Mouse (Mus musculus): ENCODE results near the gene Cd28. TPM values are rescaled to one million over a fixed set of nuclear protein-coding genes. Genes with fewer than 3 reads are reported as not detected.

Gene Cd28
- polyA plus RNA-seq, 1 experiment: 0.02 TPM

DNA sequence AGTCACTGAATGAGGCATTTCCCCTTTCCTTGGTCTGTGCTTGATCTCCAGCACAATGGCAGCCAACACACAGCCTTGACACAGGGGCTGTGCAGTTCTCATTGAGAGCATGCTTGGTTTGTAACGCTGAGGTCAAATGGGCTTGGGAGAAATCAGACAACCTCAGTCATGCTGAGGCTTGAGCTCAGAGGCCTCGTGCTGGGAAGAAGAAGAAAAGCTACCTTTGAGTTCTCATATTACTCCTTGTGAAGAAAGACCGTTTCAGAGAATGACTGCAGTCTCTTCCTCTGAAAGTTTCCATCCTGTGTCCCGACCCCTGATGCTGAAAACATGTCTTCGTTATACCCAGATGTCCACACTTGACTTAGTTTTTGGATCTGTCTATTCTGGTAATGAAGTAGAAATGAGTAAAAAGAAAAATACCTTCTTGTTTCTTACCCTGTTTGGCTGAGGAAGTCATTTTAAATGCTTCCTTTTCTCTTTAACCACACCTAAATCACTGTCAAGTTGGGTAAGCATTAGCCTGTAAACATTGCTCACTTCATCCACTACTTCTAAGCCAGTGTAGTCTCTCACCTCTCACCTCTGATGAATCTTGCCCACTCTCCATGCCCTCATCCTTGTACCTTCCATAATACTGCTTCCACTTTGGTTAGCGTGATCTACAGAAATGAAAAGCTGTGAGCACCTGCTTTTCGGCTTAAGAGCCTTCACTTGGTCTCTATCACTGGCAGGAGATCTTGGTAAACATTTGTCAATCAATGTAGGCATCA, 43.1 kb downstream of the Cd28 start:
- no peak overlapping the region for H3K4me3 ChIP-seq (ENCODE audit: control insufficient read depth, low read depth, low read length)
- H3K27me3 ChIP-seq (ENCODE audit: control insufficient read depth, insufficient read depth, low read length): no peaks in the 10 kb centered on the region
- no peak for TF ChIP-seq POLR2A (IDR thresholded peaks at IDR 0.05; ENCODE audit: control insufficient read depth, low read depth, low read length)
- no peak for TF ChIP-seq CTCF (IDR thresholded peaks at IDR 0.05; ENCODE audit: control insufficient read depth, insufficient read depth, insufficient replicate concordance, low read depth, low read length)
- H3K27ac ChIP-seq (ENCODE audit: control insufficient read depth, insufficient read depth, low read depth, low read length): no peak overlapping the region
- H3K36me3 ChIP-seq (ENCODE audit: control insufficient read depth, insufficient read depth, low read length): no peaks in the 10 kb centered on the region
- no peaks in the 10 kb centered on the region; the same call in 1 of the 2 replicates for H3K4me1 ChIP-seq (ENCODE audit: control insufficient read depth, insufficient read depth, low read length)

DNA sequence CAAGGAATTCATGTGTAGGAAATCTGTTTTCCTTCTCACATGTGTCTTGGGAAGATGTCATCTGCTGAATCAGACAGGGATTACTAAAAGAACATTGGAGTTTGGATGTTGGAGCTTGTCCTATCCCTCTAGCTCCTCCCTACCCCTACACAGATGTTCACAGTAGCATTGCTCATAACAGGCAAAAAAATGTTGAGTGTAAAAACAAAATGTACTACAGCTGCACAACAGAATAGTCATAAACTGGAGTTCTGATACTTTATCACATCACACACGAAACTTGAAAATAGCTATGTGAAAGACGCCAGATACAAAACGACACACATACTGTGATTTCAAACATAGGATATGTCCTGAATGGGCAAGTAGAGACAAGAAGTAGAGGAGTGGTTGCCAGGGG, 43.9 kb downstream of the Cd28 start:
- Histone ChIP-seq H3K4me1 (ENCODE audit: control insufficient read depth, insufficient read depth, low read length) (no peaks in the 10 kb centered on the region; the same call in 1 of the 2 replicates), H3K4me3 (ENCODE audit: control insufficient read depth, low read depth, low read length) (no peak overlapping the region), H3K27me3 (ENCODE audit: control insufficient read depth, insufficient read depth, low read length) (no peaks in the 10 kb centered on the region), H3K36me3 (ENCODE audit: control insufficient read depth, insufficient read depth, low read length) (no peaks in the 10 kb centered on the region), H3K27ac (ENCODE audit: control insufficient read depth, insufficient read depth, low read depth, low read length) (no peak overlapping the region)
- no peak for TF ChIP-seq POLR2A (IDR thresholded peaks at IDR 0.05; ENCODE audit: control insufficient read depth, low read depth, low read length)
- no peak for TF ChIP-seq CTCF (IDR thresholded peaks at IDR 0.05; ENCODE audit: control insufficient read depth, insufficient read depth, insufficient replicate concordance, low read depth, low read length)

DNA sequence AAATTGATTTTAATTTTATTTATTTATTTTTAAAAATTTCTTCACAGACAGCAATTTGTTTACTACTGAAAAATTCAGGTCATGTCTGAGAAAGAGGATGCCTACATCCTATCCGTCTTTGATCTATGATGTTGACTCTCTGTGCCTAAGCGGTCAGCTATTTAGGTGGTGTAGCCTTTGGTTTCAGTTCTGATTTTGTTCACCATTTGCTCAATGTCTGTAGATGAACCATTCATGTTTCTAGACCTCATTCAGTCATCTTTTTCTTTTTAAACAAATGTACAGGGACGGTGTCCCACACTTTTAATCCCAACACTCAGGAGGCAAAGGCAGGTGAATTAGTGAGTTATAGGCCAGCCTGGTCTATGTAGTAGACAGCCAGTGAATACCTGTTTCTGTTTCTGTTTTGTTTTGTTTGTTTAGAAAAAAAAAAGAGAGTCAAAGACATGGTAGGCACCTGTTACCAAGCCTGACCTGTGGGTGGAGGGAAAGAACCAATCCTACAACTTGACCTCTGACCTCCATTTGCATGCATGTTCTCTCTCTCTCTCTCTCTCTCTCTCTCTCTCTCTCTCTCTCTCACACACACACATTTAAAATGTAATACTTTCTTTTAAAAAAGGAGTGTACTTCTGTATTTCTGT, 45.0 kb downstream of the Cd28 start:
- Histone ChIP-seq H3K27me3 (ENCODE audit: control insufficient read depth, insufficient read depth, low read length) (no peaks in the 10 kb centered on the region), H3K4me3 (ENCODE audit: control insufficient read depth, low read depth, low read length) (no peak overlapping the region), H3K4me1 (ENCODE audit: control insufficient read depth, insufficient read depth, low read length) (no peaks in the 10 kb centered on the region; the same call in 1 of the 2 replicates), H3K36me3 (ENCODE audit: control insufficient read depth, insufficient read depth, low read length) (no peaks in the 10 kb centered on the region), H3K27ac (ENCODE audit: control insufficient read depth, insufficient read depth, low read depth, low read length) (no peak overlapping the region)
- no peak for TF ChIP-seq POLR2A (IDR thresholded peaks at IDR 0.05; ENCODE audit: control insufficient read depth, low read depth, low read length)
- TF ChIP-seq CTCF (IDR thresholded peaks at IDR 0.05; ENCODE audit: control insufficient read depth, insufficient read depth, insufficient replicate concordance, low read depth, low read length): no peak

- Histone ChIP-seq H3K4me1 (ENCODE audit: control insufficient read depth, insufficient read depth, low read length) (no peaks in the 10 kb centered on the region; the same call in 1 of the 2 replicates), H3K27ac (ENCODE audit: control insufficient read depth, insufficient read depth, low read depth, low read length) (no peak overlapping the region), H3K36me3 (ENCODE audit: control insufficient read depth, insufficient read depth, low read length) (no peaks in the 10 kb centered on the region), H3K4me3 (ENCODE audit: control insufficient read depth, low read depth, low read length) (no peak overlapping the region), H3K27me3 (ENCODE audit: control insufficient read depth, insufficient read depth, low read length) (no peaks in the 10 kb centered on the region)
- no peak for TF ChIP-seq POLR2A (IDR thresholded peaks at IDR 0.05; ENCODE audit: control insufficient read depth, low read depth, low read length)
- no peak for TF ChIP-seq CTCF (IDR thresholded peaks at IDR 0.05; ENCODE audit: control insufficient read depth, insufficient read depth, insufficient replicate concordance, low read depth, low read length)
Measured at GRCm38 (mm10) chr1:60762451-60762850, 45.9 kb downstream of the Cd28 start.

DNA sequence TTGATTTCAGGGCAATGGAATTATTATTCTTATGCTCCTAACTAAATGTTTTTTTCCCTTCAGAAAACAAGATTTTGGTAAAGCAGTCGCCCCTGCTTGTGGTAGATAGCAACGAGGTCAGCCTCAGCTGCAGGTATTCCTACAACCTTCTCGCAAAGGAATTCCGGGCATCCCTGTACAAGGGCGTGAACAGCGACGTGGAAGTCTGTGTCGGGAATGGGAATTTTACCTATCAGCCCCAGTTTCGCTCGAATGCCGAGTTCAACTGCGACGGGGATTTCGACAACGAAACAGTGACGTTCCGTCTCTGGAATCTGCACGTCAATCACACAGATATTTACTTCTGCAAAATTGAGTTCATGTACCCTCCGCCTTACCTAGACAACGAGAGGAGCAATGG, 46.3 kb downstream of the Cd28 start:
- Histone ChIP-seq H3K27me3 (ENCODE audit: control insufficient read depth, insufficient read depth, low read length) (no peaks in the 10 kb centered on the region), H3K36me3 (ENCODE audit: control insufficient read depth, insufficient read depth, low read length) (no peaks in the 10 kb centered on the region), H3K27ac (ENCODE audit: control insufficient read depth, insufficient read depth, low read depth, low read length) (no peak overlapping the region), H3K4me3 (ENCODE audit: control insufficient read depth, low read depth, low read length) (no peak overlapping the region), H3K4me1 (ENCODE audit: control insufficient read depth, insufficient read depth, low read length) (no peaks in the 10 kb centered on the region; the same call in 1 of the 2 replicates)
- TF ChIP-seq POLR2A (IDR thresholded peaks at IDR 0.05; ENCODE audit: control insufficient read depth, low read depth, low read length) (no peak), CTCF (IDR thresholded peaks at IDR 0.05; ENCODE audit: control insufficient read depth, insufficient read depth, insufficient replicate concordance, low read depth, low read length) (no peak)

- no peak for TF ChIP-seq POLR2A (IDR thresholded peaks at IDR 0.05; ENCODE audit: control insufficient read depth, low read depth, low read length)
- no peak for TF ChIP-seq CTCF (IDR thresholded peaks at IDR 0.05; ENCODE audit: control insufficient read depth, insufficient read depth, insufficient replicate concordance, low read depth, low read length)
- no peak overlapping the region for H3K4me3 ChIP-seq (ENCODE audit: control insufficient read depth, low read depth, low read length)
- H3K4me1 ChIP-seq (ENCODE audit: control insufficient read depth, insufficient read depth, low read length): no peaks in the 10 kb centered on the region
- no peaks in the 10 kb centered on the region for H3K36me3 ChIP-seq (ENCODE audit: control insufficient read depth, insufficient read depth, low read length)
- no peak overlapping the region for H3K27ac ChIP-seq (ENCODE audit: control insufficient read depth, insufficient read depth, low read depth, low read length)
- no peaks in the 10 kb centered on the region for H3K27me3 ChIP-seq (ENCODE audit: control insufficient read depth, insufficient read depth, low read length)
Measured at GRCm38 (mm10) chr1:60771771-60772170, 55.2 kb downstream of the Cd28 start.

DNA sequence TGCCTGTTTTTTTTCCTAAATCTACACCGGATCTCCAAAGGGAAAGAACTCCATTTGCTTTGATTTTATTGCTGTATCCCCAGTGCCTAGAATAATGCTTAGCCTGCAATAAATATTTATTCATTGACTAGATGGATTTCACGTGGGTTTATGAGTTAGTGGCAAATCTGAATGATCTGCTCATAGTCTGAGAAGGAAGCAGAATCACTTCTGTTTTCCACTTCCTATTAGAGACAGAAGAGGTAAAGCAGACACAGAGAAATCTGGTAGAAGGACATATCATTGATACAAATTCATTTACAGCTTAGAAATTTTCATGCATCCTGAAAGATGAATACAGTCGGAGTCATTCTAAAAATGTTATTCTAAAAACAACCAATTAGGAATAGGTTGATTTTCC, 56.6 kb downstream of the Cd28 start:
- TF ChIP-seq CTCF (IDR thresholded peaks at IDR 0.05; ENCODE audit: control insufficient read depth, insufficient read depth, insufficient replicate concordance, low read depth, low read length) (no peak), POLR2A (IDR thresholded peaks at IDR 0.05; ENCODE audit: control insufficient read depth, low read depth, low read length) (no peak)

More for the DNA sequence above, 56.6 kb downstream of the Cd28 start:
- Histone ChIP-seq H3K4me1 (ENCODE audit: control insufficient read depth, insufficient read depth, low read length) (no peaks in the 10 kb centered on the region), H3K27me3 (ENCODE audit: control insufficient read depth, insufficient read depth, low read length) (no peaks in the 10 kb centered on the region), H3K36me3 (ENCODE audit: control insufficient read depth, insufficient read depth, low read length) (no peaks in the 10 kb centered on the region), H3K27ac (ENCODE audit: control insufficient read depth, insufficient read depth, low read depth, low read length) (no peak overlapping the region), H3K4me3 (ENCODE audit: control insufficient read depth, low read depth, low read length) (no peak overlapping the region)

Data from testis, adult 2 months (tissue).